Mouse (Mus musculus): ENCODE measurements at regions not wholly inside any gene's neighbourhood (a gene's known extent, or its start where the extent isn't known, plus 50 kb on each side); places are given as distances from the start of the nearest gene placed in this dataset.

DNA sequence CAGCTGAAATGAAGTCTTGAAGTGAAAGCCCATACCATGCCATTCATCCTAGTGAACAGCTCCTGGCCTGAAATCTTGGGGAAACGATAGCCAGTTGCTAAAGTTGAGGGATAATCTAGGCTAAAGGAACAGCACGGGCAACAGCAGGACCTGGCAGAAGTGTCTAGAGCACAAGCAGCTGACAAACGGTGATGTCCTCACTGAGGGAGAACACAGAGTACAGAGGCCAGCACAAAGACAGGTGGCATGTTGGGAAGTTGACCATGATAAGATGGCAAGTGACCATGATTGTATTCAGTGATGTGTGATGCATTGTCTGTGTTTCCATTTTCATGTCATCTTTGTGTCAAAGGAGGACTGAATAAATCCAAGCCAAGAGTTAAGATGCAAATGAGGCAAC, 212.4 kb upstream of the Ntm start:
- no peak overlapping the region for H3K27ac ChIP-seq (replicated peaks)
- no peaks in the 10 kb centered on the region for H3K27me3 ChIP-seq
- H3K36me3 ChIP-seq: no peaks in the 10 kb centered on the region
- H3K4me1 ChIP-seq: no peaks in the 10 kb centered on the region
- 73% methylated on average over 3 of the region's 3 CpGs for WGBS
- H3K9me3 ChIP-seq (replicated peaks): no peaks in the 10 kb centered on the region
- H3K9ac ChIP-seq: no peak overlapping the region
- H3K4me3 ChIP-seq (replicated peaks): no peak overlapping the region
- no peak for ATAC-seq (ENCODE audit: insufficient number of reproducible peaks, low FRiP score, low TSS enrichment, low read depth)
- no peak overlapping the region for H3K4me2 ChIP-seq (replicated peaks)

DNA sequence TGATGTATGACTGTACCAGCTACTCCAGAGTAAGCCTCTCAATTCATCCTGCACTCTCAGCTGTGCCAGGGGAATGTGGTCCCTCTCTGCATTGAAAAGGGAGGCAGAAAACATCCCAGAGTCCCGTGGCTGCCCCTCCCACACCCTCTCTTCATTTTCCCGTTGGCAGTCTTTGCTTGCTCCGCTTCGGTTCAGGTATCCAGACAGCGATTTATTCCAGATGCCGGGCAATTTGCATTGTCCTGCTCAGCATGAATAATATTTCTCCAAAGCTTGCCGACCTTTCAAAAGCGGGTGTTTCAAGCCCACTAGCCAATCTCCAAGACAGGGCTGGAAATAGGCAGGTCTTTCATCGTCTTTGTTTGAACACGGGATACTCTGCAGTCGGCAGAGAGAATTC, 220.5 kb upstream of the Ntm start:
- H3K4me2 ChIP-seq (replicated peaks): no peak overlapping the region
- no peaks in the 10 kb centered on the region for H3K27me3 ChIP-seq
- H3K36me3 ChIP-seq: no peaks in the 10 kb centered on the region
- no peak for ATAC-seq (ENCODE audit: insufficient number of reproducible peaks, low FRiP score, low TSS enrichment, low read depth)
- H3K9me3 ChIP-seq (replicated peaks): no peaks in the 10 kb centered on the region
- H3K4me3 ChIP-seq (replicated peaks): no peak overlapping the region
- H3K4me1 ChIP-seq: no peaks in the 10 kb centered on the region
- WGBS: 37% methylated on average over 11 of the region's 11 CpGs
- no peak overlapping the region for H3K27ac ChIP-seq (replicated peaks)
- no peak overlapping the region for H3K9ac ChIP-seq

DNA sequence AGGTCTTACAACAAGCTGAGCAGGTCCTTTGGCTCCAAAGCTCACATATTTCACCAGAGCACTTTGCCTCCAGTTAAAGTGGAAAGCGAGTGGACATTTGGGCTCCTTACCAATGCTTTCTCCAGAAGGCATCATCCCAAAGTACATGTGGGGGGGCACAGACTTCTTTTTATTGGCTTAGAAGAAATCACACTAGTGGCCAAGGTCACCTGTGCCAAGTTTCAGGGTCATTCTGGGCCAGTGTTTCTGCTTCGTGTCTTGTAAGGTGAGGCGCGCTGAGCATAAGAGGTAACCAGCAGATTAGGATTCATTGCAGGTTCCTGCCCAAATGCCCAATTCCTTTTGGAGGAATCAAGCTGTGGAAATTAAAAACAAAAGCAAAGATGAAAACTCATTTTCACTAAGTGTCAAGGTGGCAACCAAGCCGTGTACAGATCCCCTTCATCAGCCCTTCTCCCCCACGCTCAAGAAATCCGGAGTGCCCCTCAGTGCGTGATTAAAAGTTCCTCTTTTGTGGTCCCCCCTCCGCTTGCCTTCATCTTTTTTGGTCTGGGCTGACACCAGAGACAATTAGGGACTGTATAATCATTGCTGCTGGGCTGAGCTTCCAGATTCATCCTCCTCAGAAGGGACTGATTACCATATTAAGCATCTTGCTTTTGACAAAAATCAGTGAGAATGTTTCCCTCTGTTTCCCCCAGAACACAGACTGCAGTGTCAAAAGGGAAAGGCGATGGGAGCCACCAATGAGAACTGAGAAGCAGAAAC, 222.2 kb upstream of the Ntm start:
- no peaks in the 10 kb centered on the region for H3K4me1 ChIP-seq
- H3K27me3 ChIP-seq: no peaks in the 10 kb centered on the region
- H3K36me3 ChIP-seq: no peaks in the 10 kb centered on the region
- no peak for ATAC-seq (ENCODE audit: insufficient number of reproducible peaks, low FRiP score, low TSS enrichment, low read depth)
- H3K4me2 ChIP-seq (replicated peaks): no peak overlapping the region
- 80% methylated on average over 10 of the region's 10 CpGs for WGBS
- no peak overlapping the region for H3K4me3 ChIP-seq (replicated peaks)
- no peaks in the 10 kb centered on the region for H3K9me3 ChIP-seq (replicated peaks)
- no peak overlapping the region for H3K9ac ChIP-seq
- no peak overlapping the region for H3K27ac ChIP-seq (replicated peaks)

DNA sequence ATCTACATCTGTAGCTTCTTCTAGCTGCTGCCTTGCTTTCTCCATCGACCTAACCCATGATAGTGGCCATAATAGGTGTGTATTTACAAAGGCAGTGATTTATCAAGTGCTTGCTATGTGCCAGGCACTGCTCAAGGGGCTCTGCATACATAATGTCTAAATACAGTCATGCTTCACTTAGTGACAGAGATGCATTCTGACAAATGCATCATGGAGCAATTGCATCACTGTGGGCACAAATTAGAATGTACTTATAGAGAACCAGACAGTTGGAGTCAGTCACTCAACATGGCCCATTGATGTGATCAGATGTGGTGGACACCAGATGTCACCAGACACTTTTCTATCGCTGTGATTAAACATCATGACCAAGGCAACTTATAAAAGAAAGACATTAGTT, 223.3 kb upstream of the Ntm start:
- H3K4me3 ChIP-seq (replicated peaks): no peak overlapping the region
- H3K9ac ChIP-seq: no peak overlapping the region
- H3K27me3 ChIP-seq: no peaks in the 10 kb centered on the region
- H3K9me3 ChIP-seq (replicated peaks): no peaks in the 10 kb centered on the region
- ATAC-seq (ENCODE audit: insufficient number of reproducible peaks, low FRiP score, low TSS enrichment, low read depth): no peak
- H3K36me3 ChIP-seq: no peaks in the 10 kb centered on the region
- no peak overlapping the region for H3K4me2 ChIP-seq (replicated peaks)
- no peaks in the 10 kb centered on the region for H3K4me1 ChIP-seq
- 89% methylated on average over 2 of the region's 2 CpGs for WGBS
- H3K27ac ChIP-seq (replicated peaks): no peak overlapping the region

DNA sequence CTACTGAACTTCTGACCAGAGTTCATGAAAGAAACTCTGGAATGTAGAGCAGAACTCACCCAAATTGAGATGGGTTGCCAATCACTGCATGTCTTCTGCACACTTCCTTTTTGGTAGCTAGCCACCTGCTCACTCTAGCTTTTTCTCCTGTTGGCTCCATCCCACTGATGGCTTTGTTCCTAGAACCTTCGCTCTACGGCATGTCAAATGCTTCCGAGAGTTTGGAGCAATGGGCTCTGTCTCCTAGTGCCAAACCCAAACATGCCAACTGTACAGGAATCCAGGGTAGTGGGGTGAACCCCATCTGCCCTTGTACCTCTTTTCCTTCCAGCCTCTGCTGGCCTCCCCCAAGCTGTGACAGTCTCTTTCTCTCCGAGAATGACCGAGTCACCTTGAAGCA, 227.1 kb upstream of the Ntm start:
- WGBS: 88% methylated on average over 5 of the region's 5 CpGs

DNA sequence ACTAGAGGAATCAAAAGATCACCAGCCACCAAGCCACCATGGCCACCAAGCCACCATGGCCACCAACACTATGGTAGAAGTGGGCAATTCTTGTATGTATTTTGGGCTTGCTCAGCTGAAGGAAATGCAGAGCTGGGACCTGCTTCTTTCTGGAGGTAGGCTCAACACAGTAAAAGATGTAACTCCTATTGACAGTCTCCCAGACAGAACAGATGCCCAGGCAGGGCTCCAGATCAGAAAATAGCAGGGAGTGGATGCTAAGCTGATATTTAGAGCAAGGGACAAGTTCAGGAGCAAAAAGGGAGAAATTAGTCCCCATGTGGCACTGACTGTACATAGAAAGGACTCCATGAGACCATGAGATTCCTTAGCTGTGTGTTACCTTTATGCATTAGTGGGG, 228.2 kb upstream of the Ntm start:
- H3K27ac ChIP-seq (replicated peaks): no peak overlapping the region
- H3K4me1 ChIP-seq: no peaks in the 10 kb centered on the region
- H3K4me3 ChIP-seq (replicated peaks): no peak overlapping the region
- H3K4me2 ChIP-seq (replicated peaks): no peak overlapping the region
- no peaks in the 10 kb centered on the region for H3K27me3 ChIP-seq
- no peak overlapping the region for H3K9ac ChIP-seq
- no peaks in the 10 kb centered on the region for H3K36me3 ChIP-seq
- ATAC-seq (ENCODE audit: insufficient number of reproducible peaks, low FRiP score, low TSS enrichment, low read depth): no peak
- no peaks in the 10 kb centered on the region for H3K9me3 ChIP-seq (replicated peaks)

More for the DNA sequence above, 227.1 kb upstream of the Ntm start:
- Histone ChIP-seq H3K4me2 (replicated peaks) (no peak overlapping the region), H3K27me3 (no peaks in the 10 kb centered on the region), H3K9ac (no peak overlapping the region), H3K9me3 (replicated peaks) (no peaks in the 10 kb centered on the region), H3K4me1 (no peaks in the 10 kb centered on the region), H3K4me3 (replicated peaks) (no peak overlapping the region), H3K36me3 (no peaks in the 10 kb centered on the region), H3K27ac (replicated peaks) (no peak overlapping the region)
- ATAC-seq (ENCODE audit: insufficient number of reproducible peaks, low FRiP score, low TSS enrichment, low read depth): no peak

DNA sequence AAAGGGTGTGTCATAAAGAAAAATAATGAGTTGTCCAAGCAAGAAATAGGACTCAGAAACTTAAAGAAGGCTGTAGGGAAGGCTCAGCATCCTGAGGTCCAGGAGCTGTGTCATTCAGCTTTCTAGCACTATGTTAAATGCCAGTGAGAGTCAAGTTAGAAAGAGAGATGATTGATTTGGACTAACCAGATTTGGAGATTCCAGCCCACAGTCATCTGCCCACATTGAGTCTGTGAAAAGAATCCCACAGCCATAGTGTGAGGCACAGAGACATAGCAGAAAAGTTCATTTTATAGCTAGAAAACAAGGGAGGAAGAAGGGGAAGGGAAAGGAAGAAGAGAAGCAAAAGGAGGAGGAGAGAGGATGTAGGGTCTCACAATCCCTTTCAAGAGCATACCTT, 229.0 kb upstream of the Ntm start:
- Histone ChIP-seq H3K4me3 (replicated peaks) (no peak overlapping the region), H3K4me2 (replicated peaks) (no peak overlapping the region), H3K36me3 (no peaks in the 10 kb centered on the region), H3K27ac (replicated peaks) (no peak overlapping the region), H3K9ac (no peak overlapping the region), H3K27me3 (no peaks in the 10 kb centered on the region), H3K9me3 (replicated peaks) (no peaks in the 10 kb centered on the region), H3K4me1 (no peaks in the 10 kb centered on the region)
- ATAC-seq (ENCODE audit: insufficient number of reproducible peaks, low FRiP score, low TSS enrichment, low read depth): no peak

DNA sequence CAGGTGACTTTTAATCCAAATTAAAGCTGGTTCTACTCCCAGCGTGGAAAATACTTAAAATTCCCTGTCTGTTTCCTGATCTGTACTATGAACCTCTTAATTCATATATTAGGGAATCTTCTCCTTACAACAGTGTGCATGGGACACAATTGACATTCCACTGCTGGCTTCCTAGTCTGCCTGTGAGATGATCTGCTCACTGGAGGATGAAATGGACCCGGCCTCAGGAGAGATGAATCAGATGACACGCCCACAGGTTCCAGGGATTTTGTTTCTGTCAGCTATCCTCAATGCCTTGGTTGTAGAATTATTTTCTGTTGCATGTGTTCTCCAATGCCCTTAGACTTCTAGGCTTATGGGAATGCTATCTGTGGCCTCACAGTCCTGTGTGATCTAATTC, 231.9 kb upstream of the Ntm start:
- Histone ChIP-seq H3K9me3 (replicated peaks) (no peaks in the 10 kb centered on the region), H3K9ac (no peak overlapping the region), H3K27me3 (no peaks in the 10 kb centered on the region), H3K4me3 (replicated peaks) (no peak overlapping the region), H3K4me1 (no peaks in the 10 kb centered on the region), H3K36me3 (no peaks in the 10 kb centered on the region), H3K27ac (replicated peaks) (no peak overlapping the region), H3K4me2 (replicated peaks) (no peak overlapping the region)
- no peak for ATAC-seq (ENCODE audit: insufficient number of reproducible peaks, low FRiP score, low TSS enrichment, low read depth)
- WGBS: 73% methylated on average over 3 of the region's 3 CpGs

DNA sequence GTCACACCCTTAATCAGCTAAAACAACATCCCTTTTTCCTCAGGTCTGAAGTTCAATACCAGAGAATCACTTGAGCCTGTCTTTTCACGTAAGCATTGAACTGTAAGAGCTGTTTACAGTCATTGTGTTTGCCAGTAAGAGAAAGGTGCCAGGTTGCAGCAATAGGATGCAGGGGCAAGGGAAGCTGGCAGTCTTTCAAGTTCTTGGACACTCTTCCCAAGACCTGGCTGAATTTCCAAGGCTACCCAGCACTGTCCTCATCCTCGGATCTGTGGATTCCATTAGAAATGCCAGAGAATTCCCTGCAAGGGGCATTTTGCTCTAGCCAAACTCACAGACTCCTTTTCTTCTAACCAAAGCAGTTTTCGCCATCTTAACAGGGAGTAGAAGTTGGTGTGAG, 224.5 kb upstream of the Snx19 start:
- Histone ChIP-seq H3K27ac (replicated peaks) (no peak overlapping the region), H3K27me3 (no peaks in the 10 kb centered on the region), H3K36me3 (no peaks in the 10 kb centered on the region), H3K4me1 (no peaks in the 10 kb centered on the region), H3K9ac (no peak overlapping the region), H3K9me3 (replicated peaks) (no peaks in the 10 kb centered on the region), H3K4me3 (replicated peaks) (no peak overlapping the region), H3K4me2 (replicated peaks) (no peak overlapping the region)
- 77% methylated on average over 3 of the region's 3 CpGs for WGBS
- no peak for ATAC-seq (ENCODE audit: insufficient number of reproducible peaks, low FRiP score, low TSS enrichment, low read depth)

DNA sequence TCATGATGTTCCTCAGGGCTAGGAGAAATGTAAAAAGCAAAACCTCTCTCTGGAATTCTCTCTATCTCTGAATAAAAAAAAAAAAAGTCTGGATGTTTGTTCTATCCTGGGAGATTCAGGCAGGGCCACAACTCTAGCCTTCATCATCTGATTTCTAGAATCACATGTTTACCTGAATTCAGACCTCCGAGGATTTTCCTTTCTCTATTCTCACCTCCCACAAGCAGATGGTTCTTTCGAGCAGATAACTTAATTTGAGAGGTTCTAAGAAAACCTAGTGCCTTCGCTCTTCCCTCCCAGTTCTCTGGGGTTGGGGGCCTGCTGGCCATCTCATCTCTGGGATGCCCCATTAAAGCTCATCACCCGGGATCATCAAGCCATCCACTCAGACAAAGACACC, 219.3 kb upstream of the Snx19 start:
- Histone ChIP-seq H3K36me3 (no peaks in the 10 kb centered on the region), H3K4me3 (replicated peaks) (no peak overlapping the region), H3K9me3 (replicated peaks) (no peaks in the 10 kb centered on the region), H3K4me1 (peaks cover 8% of the 10 kb centered on the region; the same call in 1 of the 2 replicates), H3K27me3 (no peaks in the 10 kb centered on the region), H3K27ac (replicated peaks) (no peak overlapping the region), H3K4me2 (replicated peaks) (no peak overlapping the region), H3K9ac (no peak overlapping the region)
- ATAC-seq (ENCODE audit: insufficient number of reproducible peaks, low FRiP score, low TSS enrichment, low read depth): no peak
- WGBS: 83% methylated on average over 4 of the region's 4 CpGs

DNA sequence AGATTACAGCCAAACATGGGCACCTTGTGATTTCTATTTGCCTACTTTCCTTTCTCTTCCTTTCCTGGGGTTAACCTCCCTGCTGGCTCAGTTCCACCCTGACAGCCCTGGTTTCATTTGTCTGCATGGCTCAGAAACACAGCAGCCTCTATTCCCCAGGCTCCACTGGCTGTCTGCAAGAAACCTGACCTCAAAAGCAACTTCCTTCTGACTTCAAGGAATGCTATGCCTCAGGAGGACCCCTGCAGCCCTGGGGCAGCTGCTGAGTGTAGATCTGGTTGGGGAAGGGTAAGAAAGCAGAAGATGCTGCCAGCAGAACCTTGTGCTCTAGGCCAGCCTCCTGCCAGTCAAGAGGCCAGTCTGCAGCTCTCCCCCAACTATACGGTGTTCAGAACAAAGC, 217.1 kb upstream of the Snx19 start:
- no peak for ATAC-seq (ENCODE audit: insufficient number of reproducible peaks, low FRiP score, low TSS enrichment, low read depth)
- no peaks in the 10 kb centered on the region for H3K36me3 ChIP-seq
- no peaks in the 10 kb centered on the region for H3K27me3 ChIP-seq
- no peak overlapping the region for H3K4me3 ChIP-seq (replicated peaks)
- peaks cover 8% of the 10 kb centered on the region; the same call in 1 of the 2 replicates for H3K4me1 ChIP-seq
- no peak overlapping the region for H3K27ac ChIP-seq (replicated peaks)
- no peak overlapping the region for H3K9ac ChIP-seq
- no peak overlapping the region for H3K4me2 ChIP-seq (replicated peaks)
- no peaks in the 10 kb centered on the region for H3K9me3 ChIP-seq (replicated peaks)
- 12% methylated on average over 1 of the region's 1 CpGs for WGBS

DNA sequence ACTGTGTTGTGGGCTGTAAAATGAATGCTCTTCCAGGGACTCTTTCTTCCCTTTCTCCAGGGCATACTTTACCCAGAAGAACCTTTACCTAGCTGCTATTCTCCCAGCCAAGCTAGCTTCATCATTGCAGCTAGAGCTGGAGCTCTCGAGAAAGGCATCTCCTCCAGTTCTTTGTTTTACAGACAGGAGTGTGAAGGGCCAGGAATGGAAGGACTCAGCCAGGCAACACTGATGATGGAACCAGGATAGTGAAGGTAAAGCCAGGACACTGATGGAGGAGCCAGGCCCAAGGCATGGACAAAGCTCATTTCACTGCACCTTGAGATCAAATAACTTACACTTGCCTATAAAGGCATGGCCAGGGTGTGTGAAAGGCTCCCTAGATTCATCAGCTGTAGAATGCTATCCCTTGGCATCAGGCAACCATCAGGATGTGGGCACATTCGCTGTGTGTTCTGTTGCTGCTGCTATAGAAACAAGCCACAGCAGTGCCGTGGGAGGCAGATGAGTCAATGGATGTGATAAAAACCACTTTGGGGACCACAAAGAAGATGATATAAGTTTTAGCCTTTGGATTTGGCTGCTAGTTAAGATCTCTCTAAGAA, 214.3 kb upstream of the Snx19 start:
- 82% methylated on average over 3 of the region's 3 CpGs for WGBS
- no peak for ATAC-seq (ENCODE audit: insufficient number of reproducible peaks, low FRiP score, low TSS enrichment, low read depth)

More for the DNA sequence above, 214.3 kb upstream of the Snx19 start:
- no peak overlapping the region for H3K27ac ChIP-seq (replicated peaks)
- no peaks in the 10 kb centered on the region for H3K9me3 ChIP-seq (replicated peaks)
- no peak overlapping the region for H3K9ac ChIP-seq
- no peak overlapping the region for H3K4me2 ChIP-seq (replicated peaks)
- H3K36me3 ChIP-seq: no peaks in the 10 kb centered on the region
- no peak overlapping the region for H3K4me3 ChIP-seq (replicated peaks)
- no peaks in the 10 kb centered on the region for H3K27me3 ChIP-seq
- peaks cover 8% of the 10 kb centered on the region; the same call in 1 of the 2 replicates for H3K4me1 ChIP-seq
